Mouse (Mus musculus) lung, postnatal 0 days (tissue): ENCODE results near the gene Ssu2. TPM values are rescaled to one million over a fixed set of nuclear protein-coding genes. Genes with fewer than 3 reads are reported as not detected.

Experiments
- ATAC-seq: fragments of 200-750 bp; cut with Nextera tagmentation; 2 replicates; pipeline ENCODE4 v1.8.0; 2017; ENCODE audit warnings: moderate library complexity
- DNase-seq: peaks from one replicate; pipeline ENCODE4 v3.0.0-alpha.2; 2016; ENCODE audit warnings: low spot score
- H3K27ac ChIP-seq: fragments of 300-500 bp; sonication (generic); 2 replicates; pipeline ENCODE4 v1.5.1; 2014; ENCODE audit warnings: antibody characterized with exemption, mild to moderate bottlenecking, low read length, mixed read lengths
- H3K27me3 ChIP-seq: fragments of 300-500 bp; sonication (generic); replicated peaks from 2 replicates; pipeline ENCODE4 v1.6.1; 2014; ENCODE audit warnings: low read length, mixed read lengths; ENCODE audit not compliant: insufficient read depth
- H3K36me3 ChIP-seq: fragments of 300-500 bp; sonication (generic); 2 replicates; pipeline ENCODE4 v1.6.1; 2014; ENCODE audit warnings: low read length, mixed read lengths; ENCODE audit not compliant: insufficient read depth
- H3K4me1 ChIP-seq: fragments of 300-500 bp; sonication (generic); 2 replicates; pipeline ENCODE4 v1.6.1; 2014; ENCODE audit warnings: antibody characterized with exemption, low read depth, low read length, mixed read lengths; ENCODE audit not compliant: insufficient read depth
- H3K4me2 ChIP-seq: fragments of 300-500 bp; sonication (generic); replicated peaks from 2 replicates; pipeline ENCODE4 v1.6.1; 2014; ENCODE audit warnings: low read depth, mild to moderate bottlenecking, low read length, moderate library complexity, mixed read lengths
- H3K4me3 ChIP-seq: fragments of 300-500 bp; sonication (generic); 2 replicates; pipeline ENCODE4 v1.5.1; 2014; ENCODE audit warnings: low read depth, low read length
- H3K9ac ChIP-seq: fragments of 300-500 bp; sonication (generic); replicated peaks from 2 replicates; pipeline ENCODE4 v1.6.1; 2014; ENCODE audit warnings: low read depth, mild to moderate bottlenecking
- H3K9me3 ChIP-seq: fragments of 300-500 bp; sonication (generic); 2 replicates; pipeline ENCODE4 v1.6.1; 2016; ENCODE audit warnings: low read length, mixed read lengths
- CTCF ChIP-seq: IDR thresholded peaks from 2 replicates; pipeline ENCODE4 v1.5.1; 2016; ENCODE audit warnings: antibody characterized with exemption, mild to moderate bottlenecking
- EP300 ChIP-seq: IDR thresholded peaks from 2 replicates; pipeline ENCODE4 v1.6.1; 2016; ENCODE audit warnings: antibody characterized with exemption, mild to moderate bottlenecking, control low read depth
- WGBS: fragments of 180-500 bp; shearing (Covaris S2); extraction: QIAGEN DNeasy Blood & Tissue Kit; methylation state at CpG from one replicate; pipeline ENCODE4 v1.1.7; 2014; 5-methylcytosine and 5-hydroxymethylcytosine counted together
- polyA plus RNA-seq: library from polyadenylated mRNA; unstranded; fragments of >200 nt; fragmentation: Nextera tagmentation; extraction: Ambion mirVana; gene quantifications from 2 replicates; pipeline ENCODE4 v1.2.1, GENCODE M21; 2015

Ssu2 gene
- polyA plus RNA-seq, 1 experiment from 2014 or later: 4.5 TPM

- Histone ChIP-seq H3K27me3 (no peaks in the 10 kb centered on the region), H3K9ac (no peak overlapping the region), H3K4me3 (no peak overlapping the region), H3K36me3 (no peaks in the 10 kb centered on the region), H3K4me2 (no peak overlapping the region), H3K27ac (peak overlapping the region; percentile 86), H3K4me1 (no peaks in the 10 kb centered on the region), H3K9me3 (no peaks in the 10 kb centered on the region)
- 39% methylated on average over 12 of the region's 12 CpGs for WGBS
- ATAC-seq (peak; percentile 95), DNase-seq (peak; percentile 89)
- TF ChIP-seq CTCF: no peak
- TF ChIP-seq EP300: peak; percentile 98
These were observed 14.3 kb upstream of the Ssu2 start for GRCm38 (mm10) chr6:112401953-112402683.

GRCm38 (mm10) chr6:112397351-112397750 lies 9.5 kb upstream of the Ssu2 start:
- DNase-seq: no peak
- no peak for TF ChIP-seq EP300
- TF ChIP-seq CTCF: no peak

GRCm38 (mm10) chr6:112396352-112396751 lies 8.5 kb upstream of the Ssu2 start:
- H3K4me3 ChIP-seq: no peak overlapping the region
- H3K4me2 ChIP-seq: no peak overlapping the region
- H3K9me3 ChIP-seq: no peaks in the 10 kb centered on the region
- DNase-seq: no peak
- no peak for ATAC-seq
- no peaks in the 10 kb centered on the region for H3K4me1 ChIP-seq
- TF ChIP-seq CTCF (no peak), EP300 (no peak)
- no peak overlapping the region for H3K9ac ChIP-seq
- no peak overlapping the region for H3K27ac ChIP-seq
- WGBS: 86% methylated on average over 3 of the region's 3 CpGs
- H3K27me3 ChIP-seq: no peaks in the 10 kb centered on the region
- H3K36me3 ChIP-seq: no peaks in the 10 kb centered on the region

More at GRCm38 (mm10) chr6:112397351-112397750, 9.5 kb upstream of the Ssu2 start:
- no peak overlapping the region for H3K9ac ChIP-seq
- H3K9me3 ChIP-seq: no peaks in the 10 kb centered on the region
- H3K4me1 ChIP-seq: no peaks in the 10 kb centered on the region
- no peak overlapping the region for H3K4me3 ChIP-seq
- ATAC-seq: no peak
- H3K27me3 ChIP-seq: no peaks in the 10 kb centered on the region
- no peaks in the 10 kb centered on the region for H3K36me3 ChIP-seq
- WGBS: 55% methylated on average over 3 of the region's 3 CpGs
- H3K4me2 ChIP-seq: no peak overlapping the region
- H3K27ac ChIP-seq: no peak overlapping the region

GRCm38 (mm10) chr6:112388385-112388784 lies 562 bp upstream of the Ssu2 start:
- Histone ChIP-seq H3K4me3 (no peak overlapping the region), H3K27me3 (no peaks in the 10 kb centered on the region), H3K27ac (peak overlapping the region; percentile 32; the same call in 1 of the 2 replicates), H3K4me2 (no peak overlapping the region), H3K36me3 (no peaks in the 10 kb centered on the region), H3K4me1 (no peaks in the 10 kb centered on the region), H3K9ac (no peak overlapping the region), H3K9me3 (no peaks in the 10 kb centered on the region)
- TF ChIP-seq CTCF (no peak), EP300 (no peak)
- peak; percentile 27; the same call in 1 of the 2 replicates for ATAC-seq
- WGBS: 80% methylated on average over 3 of the region's 3 CpGs
- no peak for DNase-seq

GRCm38 (mm10) chr6:112386260-112386659 lies 1.6 kb downstream of the Ssu2 start:
- Histone ChIP-seq H3K9me3 (no peaks in the 10 kb centered on the region), H3K4me1 (no peaks in the 10 kb centered on the region), H3K27ac (no peak overlapping the region), H3K4me3 (no peak overlapping the region), H3K27me3 (no peaks in the 10 kb centered on the region), H3K4me2 (no peak overlapping the region), H3K36me3 (no peaks in the 10 kb centered on the region), H3K9ac (no peak overlapping the region)
- WGBS: 61% methylated on average over 2 of the region's 2 CpGs
- no peak for ATAC-seq
- no peak for DNase-seq
- no peak for TF ChIP-seq EP300
- TF ChIP-seq CTCF: no peak

GRCm38 (mm10) chr6:112382990-112383685 lies 4.7 kb downstream of the Ssu2 start:
- DNase-seq: peak; percentile 43
- H3K4me2 ChIP-seq: no peak overlapping the region
- no peaks in the 10 kb centered on the region for H3K27me3 ChIP-seq
- whole genome bisulfite sequencing: 58% methylated on average over 8 of the region's 8 CpGs
- peak; percentile 11 for ATAC-seq
- H3K36me3 ChIP-seq: no peaks in the 10 kb centered on the region
- H3K27ac ChIP-seq: no peak overlapping the region
- H3K9me3 ChIP-seq: no peaks in the 10 kb centered on the region
- H3K4me3 ChIP-seq: no peak overlapping the region
- TF ChIP-seq CTCF (no peak), EP300 (no peak)
- H3K9ac ChIP-seq: no peak overlapping the region
- H3K4me1 ChIP-seq: no peaks in the 10 kb centered on the region
